Mouse (Mus musculus): ENCODE results near the gene Smyd5.
"Not testable (repeated sequence)": the region's sequence is repeated elsewhere in the genome, so short reads cannot be mapped to it uniquely, and the experiment has no call there.

Smyd5 gene

GRCm38 (mm10) chr6:85447351-85447750 is 15.6 kb downstream of the Smyd5 start:
- no peak for DNase-seq (ENCODE audit: low spot score)

- DNase-seq (ENCODE audit: low spot score): not testable (repeated sequence)
These were observed 18.4 kb downstream of the Smyd5 start for GRCm38 (mm10) chr6:85450140-85450539.

GRCm38 (mm10) chr6:85450697-85451663 is 19.2 kb downstream of the Smyd5 start, which contains the start of gene Cct7:
TSS of gene Cct7 (plus strand) at chr6:85451514.
- peak; percentile 99 for DNase-seq (ENCODE audit: low spot score)

- DNase-seq (ENCODE audit: low spot score): peak; percentile 99
These were observed 20.0 kb downstream of the Smyd5 start, which contains the start of gene Pradc1 for GRCm38 (mm10) chr6:85451664-85452410. TSS of gene Pradc1 (minus strand) at chr6:85451970.

- DNase-seq (ENCODE audit: low spot score): no peak
These were observed 20.5 kb downstream of the Smyd5 start for GRCm38 (mm10) chr6:85452411-85452665.

GRCm38 (mm10) chr6:85452816-85453215 is 21.0 kb downstream of the Smyd5 start:
- DNase-seq (ENCODE audit: low spot score): no peak

GRCm38 (mm10) chr6:85459621-85460020 is 27.8 kb downstream of the Smyd5 start:
- no peak for DNase-seq (ENCODE audit: low spot score)

GRCm38 (mm10) chr6:85465381-85465780 is 33.6 kb downstream of the Smyd5 start:
- no peak for DNase-seq (ENCODE audit: low spot score)

- DNase-seq (ENCODE audit: low spot score): no peak
These were observed 38.1 kb downstream of the Smyd5 start for GRCm38 (mm10) chr6:85469660-85470430.

GRCm38 (mm10) chr6:85471962-85472361 is 40.2 kb downstream of the Smyd5 start:
- DNase-seq (ENCODE audit: low spot score): no peak

GRCm38 (mm10) chr6:85472542-85472941 is 40.8 kb downstream of the Smyd5 start:
- no peak for DNase-seq (ENCODE audit: low spot score)

GRCm38 (mm10) chr6:85475581-85475980 is 43.8 kb downstream of the Smyd5 start:
- DNase-seq (ENCODE audit: low spot score): no peak

- no peak for DNase-seq (ENCODE audit: low spot score)
These were observed 45.7 kb downstream of the Smyd5 start for GRCm38 (mm10) chr6:85477366-85477917.

- DNase-seq (ENCODE audit: low spot score): no peak
These were observed 46.6 kb downstream of the Smyd5 start for GRCm38 (mm10) chr6:85478416-85478815.

GRCm38 (mm10) chr6:85479979-85480378 is 48.2 kb downstream of the Smyd5 start:
- DNase-seq (ENCODE audit: low spot score): no peak

- no peak for DNase-seq (ENCODE audit: low spot score)
These were observed 48.9 kb downstream of the Smyd5 start for GRCm38 (mm10) chr6:85480685-85481084.

- no peak for DNase-seq (ENCODE audit: low spot score)
These were observed 52.3 kb downstream of the Smyd5 start for GRCm38 (mm10) chr6:85483843-85484721.

- no peak for DNase-seq (ENCODE audit: low spot score)
These were observed 53.9 kb downstream of the Smyd5 start for GRCm38 (mm10) chr6:85485738-85486137.

GRCm38 (mm10) chr6:85488510-85488909 is 56.7 kb downstream of the Smyd5 start:
- DNase-seq (ENCODE audit: low spot score): no peak

GRCm38 (mm10) chr6:85489717-85490116 is 57.9 kb downstream of the Smyd5 start:
- no peak for DNase-seq (ENCODE audit: low spot score)

GRCm38 (mm10) chr6:85490252-85490651 is 58.5 kb downstream of the Smyd5 start:
- DNase-seq (ENCODE audit: low spot score): no peak
